Comparison of ENCODE assay signal across 30 mouse cellular contexts in genomic region chr6:110982013-110982412, GRCm38 (mm10).
DNase-seq lines count a peak whose midpoint lies in the region; ATAC-seq and TF ChIP-seq lines count a peak whose summit lies in the region.
"Had no signal": no experiment of that assay in that cellular context is flagged by ENCODE, and none has a peak within 500 bp of the region (broad histone marks: within the 10 kb centered on the region; RNA-seq: fewer than 3 reads in every experiment).

No protein-coding gene starts in this region.

- no peaks in the 10 kb centered on the region for H3K27me3 ChIP-seq in forebrain, embryonic 16.5 days (replicated peaks; ENCODE audit: control insufficient read depth, insufficient read depth, low read length)
- no peaks in the 10 kb centered on the region for H3K27me3 ChIP-seq in forebrain, embryonic 15.5 days
- H3K27me3 ChIP-seq: embryonic facial prominence, embryonic 15.5 days; heart, embryonic 13.5 days; hindbrain, embryonic 13.5 days; kidney, embryonic 15.5 days; liver, embryonic 15.5 days; lung, embryonic 15.5 days; megakaryocyte, embryonic 14.5 days; neural tube, embryonic 12.5 days had no signal

- 70% methylated on average over 5 of the region's 5 CpGs for WGBS in forebrain, embryonic 16.5 days
- WGBS in forebrain, embryonic 15.5 days, result 76% methylated on average over 5 of the region's 5 CpGs

- intact Hi-C loops in left cerebral cortex, postnatal 14 days (cut with DNase I), result no loop called here
- intact Hi-C loops in left cerebral cortex, adult 2 months (cut with DNase I), result no loop called here

- H3K4me2 ChIP-seq in forebrain, embryonic 16.5 days (ENCODE audit: low read length), result no peak overlapping the region
- no peak overlapping the region for H3K4me2 ChIP-seq in forebrain, embryonic 15.5 days (replicated peaks)
- H3K4me2 ChIP-seq: embryonic facial prominence, embryonic 15.5 days; heart, embryonic 13.5 days; hindbrain, embryonic 13.5 days; kidney, embryonic 15.5 days; liver, embryonic 15.5 days; lung, embryonic 15.5 days; neural tube, embryonic 12.5 days had no signal

- TF ChIP-seq POLR2A in brain, embryonic 14.5 days (IDR thresholded peaks at IDR 0.05; ENCODE audit: borderline replicate concordance, extremely low read depth, insufficient read depth, insufficient read length, poor library complexity, severe bottlenecking), result no peak

- DNase-seq in left cerebral cortex, postnatal 14 days (ENCODE audit: low spot score in 2 of 2), result peak; percentile 46 to 63
- DNase-seq in left cerebral cortex, adult 2 months (ENCODE audit: extremely low spot score in 1 of 2, low spot score in 2 of 2), result no peak
- peak; percentile 31 for DNase-seq in brain, embryonic 14.5 days (ENCODE audit: low read depth)
- DNase-seq in telencephalon, adult 2 months (ENCODE audit: low read depth, low spot score), result peak; percentile 42
- DNase-seq in thymus, postnatal 25 days, result no peak
- DNase-seq: adrenal gland, postnatal 36 days; cerebellum, adult 2 months; cerebellum, postnatal 36 days; embryo, embryonic 11 days; gastrocnemius, postnatal 36 days; heart, adult 2 months; heart, postnatal 14 days; kidney, adult 11 months; kidney, postnatal 4 days; liver; lung, postnatal 36 days; midbrain, embryonic 14.5 days; thymus, adult 2 months had no signal

- no peak overlapping the region for H3K9ac ChIP-seq in forebrain, embryonic 16.5 days (replicated peaks; ENCODE audit: low read depth, low read length)
- no peak overlapping the region for H3K9ac ChIP-seq in forebrain, embryonic 15.5 days (replicated peaks)
- H3K9ac ChIP-seq: embryonic facial prominence, embryonic 15.5 days; heart, embryonic 13.5 days; hindbrain, embryonic 13.5 days; kidney, embryonic 15.5 days; liver, embryonic 15.5 days; lung, embryonic 15.5 days; neural tube, embryonic 12.5 days had no signal

- H3K27ac ChIP-seq in forebrain, embryonic 16.5 days (ENCODE audit: low read length), result no peak overlapping the region
- H3K27ac ChIP-seq in forebrain, embryonic 15.5 days (replicated peaks), result no peak overlapping the region
- no peak overlapping the region for H3K27ac ChIP-seq in left cerebral cortex, adult 2 months
- H3K27ac ChIP-seq: embryonic facial prominence, embryonic 15.5 days; heart, adult 2 months; heart, embryonic 13.5 days; hindbrain, embryonic 13.5 days; kidney, embryonic 15.5 days; limb, embryonic 10.5 days; liver, embryonic 15.5 days; lung, embryonic 15.5 days; neural tube, embryonic 12.5 days had no signal

- H3K4me3 ChIP-seq in forebrain, embryonic 16.5 days (replicated peaks; ENCODE audit: low read length), result no peak overlapping the region
- H3K4me3 ChIP-seq in forebrain, embryonic 15.5 days, result no peak overlapping the region
- H3K4me3 ChIP-seq in left cerebral cortex, adult 2 months, result no peak overlapping the region
- H3K4me3 ChIP-seq: embryonic facial prominence, embryonic 15.5 days; heart, adult 2 months; heart, embryonic 13.5 days; hindbrain, embryonic 13.5 days; kidney, embryonic 15.5 days; limb, embryonic 10.5 days; liver, embryonic 15.5 days; lung, embryonic 15.5 days; megakaryocyte, embryonic 14.5 days; neural tube, embryonic 12.5 days had no signal

- no peaks in the 10 kb centered on the region for H3K4me1 ChIP-seq in forebrain, embryonic 16.5 days (replicated peaks; ENCODE audit: control insufficient read depth, insufficient read depth, low read length)
- H3K4me1 ChIP-seq in forebrain, embryonic 15.5 days, result no peaks in the 10 kb centered on the region
- H3K4me1 ChIP-seq: embryonic facial prominence, embryonic 15.5 days; heart, embryonic 13.5 days; hindbrain, embryonic 13.5 days; kidney, embryonic 15.5 days; limb, embryonic 10.5 days; liver, embryonic 15.5 days; lung, embryonic 15.5 days; megakaryocyte, embryonic 14.5 days; neural tube, embryonic 12.5 days had no signal

- TF ChIP-seq CTCF in left cerebral cortex, adult 2 months (IDR thresholded peaks at IDR 0.05), result no peak
- TF ChIP-seq CTCF in brain, embryonic 14.5 days (IDR thresholded peaks at IDR 0.05; ENCODE audit: borderline replicate concordance, extremely low read depth, insufficient read depth, insufficient read length), result no peak

- 0 out of 2 replicates have a peak, but pooled peaks have one; percentile 36 for ATAC-seq in forebrain, embryonic 16.5 days
- ATAC-seq in forebrain, embryonic 15.5 days (replicated peaks), result no peak
- ATAC-seq: Patski had no signal

- H3K36me3 ChIP-seq in forebrain, embryonic 16.5 days (ENCODE audit: control insufficient read depth, insufficient read depth), result no peaks in the 10 kb centered on the region
- no peaks in the 10 kb centered on the region for H3K36me3 ChIP-seq in forebrain, embryonic 15.5 days
- H3K36me3 ChIP-seq: embryonic facial prominence, embryonic 15.5 days; heart, embryonic 13.5 days; hindbrain, embryonic 13.5 days; kidney, embryonic 15.5 days; limb, embryonic 10.5 days; liver, embryonic 15.5 days; lung, embryonic 15.5 days; neural tube, embryonic 12.5 days had no signal

- no peaks in the 10 kb centered on the region for H3K9me3 ChIP-seq in forebrain, embryonic 16.5 days (ENCODE audit: control insufficient read depth, low read length)
- no peaks in the 10 kb centered on the region for H3K9me3 ChIP-seq in forebrain, embryonic 15.5 days
- H3K9me3 ChIP-seq: embryonic facial prominence, embryonic 15.5 days; heart, embryonic 13.5 days; hindbrain, embryonic 13.5 days; kidney, embryonic 15.5 days; limb, embryonic 10.5 days; liver, embryonic 15.5 days; lung, embryonic 15.5 days; megakaryocyte, embryonic 14.5 days; neural tube, embryonic 12.5 days had no signal

Comparison
In these comparisons a context has a peak if more than half of its experiments do, and no peak if none do; other contexts are left out.
1. DNase-seq: peak in left cerebral cortex, postnatal 14 days (2 of 2), brain, embryonic 14.5 days (single experiment) and telencephalon, adult 2 months (single experiment); none in left cerebral cortex, adult 2 months (0 of 2) and thymus, postnatal 25 days (single experiment).